Mouse (Mus musculus) MEL (cell line): ENCODE results near the gene Clhc1. TPM values are rescaled to one million over a fixed set of nuclear protein-coding genes. Genes with fewer than 3 reads are reported as not detected.

Experiments
- DNase-seq: peaks from one replicate; pipeline ENCODE4 v3.0.0; 2011; ENCODE audit warnings: low read depth, low spot score
- H3K27ac ChIP-seq: 2 replicates; pipeline ENCODE4 v1.5.1; 2012; ENCODE audit warnings: low read depth, mild to moderate bottlenecking, control low read depth, low read length, moderate library complexity; ENCODE audit not compliant: control insufficient read depth
- H3K27me3 ChIP-seq, 2 experiments: fragments of 150-350 bp in 1 of 2; sonication (generic) in 1 of 2; 2 replicates each; pipeline ENCODE4 v1.6.1; 2012; ENCODE audit warnings: low read length in 2 of 2, mild to moderate bottlenecking in 2 of 2, improper control_type of control experiment in 1 of 2, moderate library complexity in 1 of 2; ENCODE audit not compliant: insufficient read depth in 2 of 2, control insufficient read depth in 1 of 2
- H3K36me3 ChIP-seq, 2 experiments: 2 replicates each; pipeline ENCODE4 v1.6.1; 2012 to 2014; ENCODE audit warnings: low read length in 2 of 2, improper control_type of control experiment in 1 of 2, inconsistent platforms in 1 of 2, mild to moderate bottlenecking in 1 of 2; ENCODE audit not compliant: insufficient read depth in 2 of 2, control insufficient read depth in 1 of 2
- H3K4me1 ChIP-seq, 2 experiments: fragments of 150-350 bp in 1 of 2; sonication (generic) in 1 of 2; 2 replicates each; pipeline ENCODE4 v1.6.1; 2012; ENCODE audit warnings: low read length in 2 of 2, improper control_type of control experiment in 1 of 2, mild to moderate bottlenecking in 1 of 2; ENCODE audit not compliant: insufficient read depth in 2 of 2, control insufficient read depth in 1 of 2
- H3K4me3 ChIP-seq, 2 experiments: fragments of 150-350 bp in 1 of 2; sonication (generic) in 1 of 2; 2 replicates each; pipeline ENCODE4 v1.5.1; 2012; ENCODE audit warnings: low read depth in 2 of 2, low read length in 2 of 2, mild to moderate bottlenecking in 2 of 2, moderate library complexity in 2 of 2, control low read depth in 1 of 2, improper control_type of control experiment in 1 of 2; ENCODE audit not compliant: control insufficient read depth in 1 of 2, insufficient read depth in 1 of 2
- H3K79me2 ChIP-seq: 2 replicates; pipeline ENCODE4 v1.6.1; 2012; ENCODE audit warnings: mild to moderate bottlenecking, low read length, moderate library complexity; ENCODE audit not compliant: control insufficient read depth, poor library complexity, insufficient read depth
- H3K9ac ChIP-seq: 2 replicates; pipeline ENCODE4 v1.6.1; 2012; ENCODE audit warnings: low read depth, mild to moderate bottlenecking, control low read depth, low read length, moderate library complexity; ENCODE audit not compliant: control insufficient read depth, poor library complexity, severe bottlenecking
- H3K9me3 ChIP-seq: fragments of 150-350 bp; sonication (generic); replicated peaks from 2 replicates; pipeline ENCODE4 v1.6.1; 2012; ENCODE audit warnings: mild to moderate bottlenecking, low read length, improper control_type of control experiment, moderate library complexity; ENCODE audit not compliant: insufficient read depth
- BHLHE40 ChIP-seq: IDR thresholded peaks from 2 replicates; pipeline ENCODE4 v1.6.1; 2012; ENCODE audit warnings: low read depth, mild to moderate bottlenecking, inconsistent platforms, low read length, improper control_type of control experiment, borderline replicate concordance
- CHD1 ChIP-seq: IDR thresholded peaks from 2 replicates; pipeline ENCODE4 v1.6.1; 2012; ENCODE audit warnings: low read depth, mild to moderate bottlenecking, inconsistent platforms, low read length, improper control_type of control experiment
- CHD2 ChIP-seq: IDR thresholded peaks from 2 replicates; pipeline ENCODE4 v1.6.1; 2011; ENCODE audit warnings: low read length, improper control_type of control experiment
- CTCF ChIP-seq, 3 experiments: IDR thresholded peaks in 2 of 3; conservative IDR thresholded peaks in 1 of 3; 2 replicates each; pipeline ENCODE4 v1.5.1; 2011 to 2012; ENCODE audit warnings: low read length in 3 of 3, low read depth in 2 of 3, mild to moderate bottlenecking in 2 of 3, improper control_type of control experiment in 1 of 3, inconsistent platforms in 1 of 3, mixed read lengths in 1 of 3, moderate library complexity in 1 of 3; ENCODE audit not compliant: control insufficient read depth in 1 of 3, insufficient read depth in 1 of 3, poor library complexity in 1 of 3, severe bottlenecking in 1 of 3
- E2F4 ChIP-seq: IDR thresholded peaks from 2 replicates; pipeline ENCODE4 v1.6.1; 2011; ENCODE audit warnings: low read depth, low read length, improper control_type of control experiment, borderline replicate concordance
- ELF1 ChIP-seq: IDR thresholded peaks from 2 replicates; pipeline ENCODE4 v1.6.1; 2014; ENCODE audit warnings: low read depth, mild to moderate bottlenecking, inconsistent platforms, low read length, improper control_type of control experiment, moderate library complexity
- ETS1 ChIP-seq: IDR thresholded peaks from 2 replicates; pipeline ENCODE4 v1.6.1; 2012; ENCODE audit warnings: low read depth, mild to moderate bottlenecking, inconsistent platforms, low read length, improper control_type of control experiment, moderate library complexity
- GABPA ChIP-seq: IDR thresholded peaks from 2 replicates; pipeline ENCODE4 v1.6.1; 2012; ENCODE audit warnings: low read depth, mild to moderate bottlenecking, inconsistent platforms, low read length, improper control_type of control experiment, moderate library complexity
- GATA1 ChIP-seq: IDR thresholded peaks from 2 replicates; pipeline ENCODE4 v1.6.1; 2011; ENCODE audit warnings: low read depth, low read length, improper control_type of control experiment
- HCFC1 ChIP-seq: IDR thresholded peaks from 2 replicates; pipeline ENCODE4 v1.6.1; 2012; ENCODE audit warnings: low read depth, mild to moderate bottlenecking, inconsistent platforms, low read length, improper control_type of control experiment, moderate library complexity
- JUND ChIP-seq: IDR thresholded peaks from 2 replicates; pipeline ENCODE4 v1.6.1; 2011; ENCODE audit warnings: low read depth, mild to moderate bottlenecking, improper control_type of control experiment, low read length
- KAT2A ChIP-seq: conservative IDR thresholded peaks from 2 replicates; pipeline ENCODE4 v1.6.1; 2012; ENCODE audit warnings: low read depth, low read length, improper control_type of control experiment, inconsistent platforms
- MAX ChIP-seq: IDR thresholded peaks from 2 replicates; pipeline ENCODE4 v1.6.1; 2011; ENCODE audit warnings: low read length, improper control_type of control experiment
- MAZ ChIP-seq: IDR thresholded peaks from 2 replicates; pipeline ENCODE4 v1.6.1; 2012; ENCODE audit warnings: low read depth, mild to moderate bottlenecking, inconsistent platforms, low read length, improper control_type of control experiment
- MEF2A ChIP-seq: IDR thresholded peaks from 2 replicates; pipeline ENCODE4 v1.6.1; 2014; ENCODE audit warnings: low read depth, mild to moderate bottlenecking, inconsistent platforms, low read length, improper control_type of control experiment; ENCODE audit not compliant: poor library complexity, insufficient replicate concordance, severe bottlenecking; ENCODE audit errors: extremely low read depth
- MXI1 ChIP-seq: IDR thresholded peaks from 2 replicates; pipeline ENCODE4 v1.6.1; 2011; ENCODE audit warnings: mild to moderate bottlenecking, low read depth, low read length, improper control_type of control experiment
- MYB ChIP-seq: IDR thresholded peaks from 2 replicates; pipeline ENCODE4 v1.6.1; 2011; ENCODE audit warnings: mild to moderate bottlenecking, low read depth, low read length, improper control_type of control experiment
- MYC ChIP-seq: IDR thresholded peaks from 2 replicates; pipeline ENCODE4 v1.6.1; 2011; ENCODE audit warnings: low read depth, mild to moderate bottlenecking, low read length, improper control_type of control experiment, moderate library complexity
- NELFE ChIP-seq: IDR thresholded peaks from 2 replicates; pipeline ENCODE4 v1.6.1; 2011; ENCODE audit warnings: low read depth, low read length, improper control_type of control experiment
- NRF1 ChIP-seq: IDR thresholded peaks from 2 replicates; pipeline ENCODE4 v1.6.1; 2014; ENCODE audit warnings: low read depth, mild to moderate bottlenecking, inconsistent platforms, low read length, improper control_type of control experiment, moderate library complexity; ENCODE audit not compliant: poor library complexity, insufficient read depth, severe bottlenecking
- POLR2AphosphoS2 ChIP-seq: IDR thresholded peaks from 2 replicates; pipeline ENCODE4 v1.6.1; 2011; ENCODE audit warnings: low read length, improper control_type of control experiment
- POLR2AphosphoS5 ChIP-seq: IDR thresholded peaks from 2 replicates; pipeline ENCODE4 v1.6.1; 2012; ENCODE audit warnings: low read depth, borderline replicate concordance, mild to moderate bottlenecking, inconsistent platforms, low read length, moderate library complexity, mixed read lengths
- RAD21 ChIP-seq: IDR thresholded peaks from 2 replicates; pipeline ENCODE4 v1.6.1; 2011; ENCODE audit warnings: mild to moderate bottlenecking, low read depth, low read length, improper control_type of control experiment
- RCOR1 ChIP-seq: IDR thresholded peaks from 2 replicates; pipeline ENCODE4 v1.6.1; 2012; ENCODE audit warnings: low read depth, mild to moderate bottlenecking, inconsistent platforms, low read length, improper control_type of control experiment
- SIN3A ChIP-seq: IDR thresholded peaks from 2 replicates; pipeline ENCODE4 v1.6.1; 2012; ENCODE audit warnings: low read length, improper control_type of control experiment, inconsistent platforms
- SMC3 ChIP-seq: IDR thresholded peaks from 2 replicates; pipeline ENCODE4 v1.6.1; 2011; ENCODE audit warnings: low read depth, low read length, improper control_type of control experiment
- TAL1 ChIP-seq: IDR thresholded peaks from 2 replicates; pipeline ENCODE4 v1.6.1; 2012; ENCODE audit warnings: mild to moderate bottlenecking, inconsistent platforms, low read length, moderate library complexity, mixed read lengths
- TBP ChIP-seq: IDR thresholded peaks from 2 replicates; pipeline ENCODE4 v1.8.0; 2011; ENCODE audit warnings: low read depth, low read length, improper control_type of control experiment
- UBTF ChIP-seq: IDR thresholded peaks from 2 replicates; pipeline ENCODE4 v1.6.1; 2012; ENCODE audit warnings: low read depth, mild to moderate bottlenecking, inconsistent platforms, low read length, improper control_type of control experiment, moderate library complexity, borderline replicate concordance; ENCODE audit not compliant: insufficient read depth
- USF1 ChIP-seq: IDR thresholded peaks from 2 replicates; pipeline ENCODE4 v1.6.1; 2014; ENCODE audit warnings: low read depth, mild to moderate bottlenecking, inconsistent platforms, low read length, improper control_type of control experiment, moderate library complexity
- USF2 ChIP-seq, 2 experiments: IDR thresholded peaks; 2 replicates each; pipeline ENCODE4 v1.6.1; 2011 to 2012; ENCODE audit warnings: improper control_type of control experiment in 2 of 2, low read length in 2 of 2, borderline replicate concordance in 1 of 2, inconsistent platforms in 1 of 2, low read depth in 1 of 2, mild to moderate bottlenecking in 1 of 2; ENCODE audit not compliant: insufficient read depth in 1 of 2
- ZC3H11A ChIP-seq: IDR thresholded peaks from 2 replicates; pipeline ENCODE4 v1.6.1; 2012; ENCODE audit warnings: low read depth, mild to moderate bottlenecking, inconsistent platforms, low read length, improper control_type of control experiment
- ZKSCAN1 ChIP-seq: IDR thresholded peaks from 2 replicates; pipeline ENCODE4 v1.6.1; 2012; ENCODE audit warnings: low read depth, mild to moderate bottlenecking, inconsistent platforms, low read length, improper control_type of control experiment, moderate library complexity
- ZMIZ1 ChIP-seq: IDR thresholded peaks from 2 replicates; pipeline ENCODE4 v1.6.1; 2012; ENCODE audit warnings: low read depth, mild to moderate bottlenecking, inconsistent platforms, low read length, improper control_type of control experiment, moderate library complexity
- ZNF384 ChIP-seq: IDR thresholded peaks from 2 replicates; pipeline ENCODE4 v1.6.1; 2012; ENCODE audit warnings: low read depth, mild to moderate bottlenecking, inconsistent platforms, low read length, improper control_type of control experiment
- polyA plus RNA-seq, 2 experiments: library from polyadenylated mRNA; stranded (reverse) in 1 of 2; unstranded in 1 of 2; fragments of >175 nt in 1 of 2; fragments of >200 nt in 1 of 2; gene quantifications; 2 replicates each; pipeline versions ENCODE4 v1.2.1 to v1.2.4; 2012; ENCODE audit warnings: low replicate concordance in 2 of 2, low read depth in 1 of 2; ENCODE audit not compliant: insufficient read length in 2 of 2, insufficient read depth in 1 of 2, missing spikeins in 1 of 2
- total RNA-seq: library from RNA; depleted of rRNA; stranded (reverse); fragments of 300-350 nt; gene quantifications from 2 replicates; pipeline ENCODE4 v1.2.3, GENCODE M21; 2012

Gene Clhc1
- total and polyA plus RNA-seq, 3 experiments, result 0.08 to 0.62 TPM; not detected in 1

GRCm38 (mm10) chr11:29504899-29505625 is 42.7 kb upstream of the Clhc1 start:
- Histone ChIP-seq H3K27me3 (no peaks in the 10 kb centered on the region), H3K36me3 (peaks cover 0 to 35% of the 10 kb centered on the region in 2 experiments; a peak in 2 of 4 replicates), H3K4me3 (peak overlapping the region in 1 of 2 experiments; percentile 11; a peak in 1 of 4 replicates), H3K4me1 (peaks cover 18 to 36% of the 10 kb centered on the region in 2 experiments), H3K9me3 (no peaks in the 10 kb centered on the region), H3K27ac (peak overlapping the region; percentile 98), H3K79me2 (no peaks in the 10 kb centered on the region), H3K9ac (peak overlapping the region; percentile 43)
- DNase-seq, result peak; percentile 75
- TF ChIP-seq MXI1 (no peak; the same call in 1 of the 2 replicates), ETS1 (peak; percentile 68; the same call in 1 of the 2 replicates), MAZ (no peak), GABPA (no peak), UBTF (no peak), TAL1 (0 out of 2 replicates have a peak, but pooled peaks have one; percentile 9), MEF2A (no peak), SMC3 (no peak), RCOR1 (peak; percentile 48), RAD21 (no peak), JUND (no peak), MYB (peak; percentile 14; the same call in 1 of the 2 replicates), CHD2 (no peak), HCFC1 (0 out of 2 replicates have a peak, but pooled peaks have one; percentile 3), MYC (peak; percentile 33; the same call in 1 of the 2 replicates), ZKSCAN1 (no peak), KAT2A (no peak), CTCF (IDR thresholded peaks at IDR 0.05 in 2 of 3, conservative IDR thresholded peaks at IDR 0.05 in 1 of 3; ENCODE audit: control insufficient read depth in 1 of 3, insufficient read depth in 1 of 3, low read depth in 2 of 3, low read length in 3 of 3, poor library complexity in 1 of 3, severe bottlenecking in 1 of 3) (no peak), ZMIZ1 (no peak), USF1 (no peak), SIN3A (peak; percentile 60), ZNF384 (peak; percentile 87), USF2 (IDR thresholded peaks at IDR 0.05; ENCODE audit: borderline replicate concordance in 1 of 2, insufficient read depth in 1 of 2, low read depth in 1 of 2, low read length in 2 of 2) (no peak), ELF1 (no peak), POLR2AphosphoS2 (no peak), ZC3H11A (no peak), CHD1 (0 out of 2 replicates have a peak, but pooled peaks have one; percentile 30), NELFE (no peak), MAX (no peak; the same call in 1 of the 2 replicates), GATA1 (peak; percentile 64), POLR2AphosphoS5 (no peak), E2F4 (no peak), TBP (no peak), NRF1 (no peak), BHLHE40 (no peak)
